Mouse (Mus musculus): ENCODE measurements at regions not wholly inside any gene's neighbourhood (a gene's known extent, or its start where the extent isn't known, plus 50 kb on each side); places are given as distances from the start of the nearest gene placed in this dataset.
"Not testable (repeated sequence)": the region's sequence is repeated elsewhere in the genome, so short reads cannot be mapped to it uniquely, and the experiment has no call there.

GRCm38 (mm10) chr17:53087516-53087915, 375.6 kb downstream of the Efhb start:
- DNase-seq (ENCODE audit: low read depth, low spot score): peak; percentile 3

- DNase-seq (ENCODE audit: low read depth, low spot score): no peak
Measured at GRCm38 (mm10) chr17:53082205-53082604, 380.9 kb downstream of the Efhb start.

GRCm38 (mm10) chr17:53079281-53079680, 383.8 kb downstream of the Efhb start:
- DNase-seq (ENCODE audit: low read depth, low spot score): not testable (repeated sequence)

GRCm38 (mm10) chr17:53061733-53062132, 401.4 kb downstream of the Efhb start:
- peak; percentile 0 for DNase-seq (ENCODE audit: low read depth, low spot score)
